Mouse (Mus musculus) G1E (cell line): ENCODE data around the gene Smo. TPM values are rescaled to one million over a fixed set of nuclear protein-coding genes. Genes with fewer than 3 reads are reported as not detected.

Experiments
- ATAC-seq: 2 replicates; pipeline ENCODE4 v1.8.0; 2016; ENCODE audit warnings: mild to moderate bottlenecking; ENCODE audit not compliant: insufficient number of reproducible peaks, poor library complexity, low FRiP score, severe bottlenecking; ENCODE audit errors: extremely low read depth
- DNase-seq: peaks from one replicate; pipeline ENCODE4 v3.0.0; 2012; ENCODE audit warnings: low spot score
- H3K27me3 ChIP-seq: 2 replicates; pipeline ENCODE4 v1.6.1; 2012; ENCODE audit warnings: mild to moderate bottlenecking, low read length, inconsistent platforms; ENCODE audit not compliant: insufficient read depth
- H3K36me3 ChIP-seq: replicated peaks from 2 replicates; pipeline ENCODE3; 2012; ENCODE audit warnings: mild to moderate bottlenecking, inconsistent platforms
- H3K4me1 ChIP-seq: 2 replicates; pipeline ENCODE4 v1.6.1; 2012; ENCODE audit warnings: low read depth, low read length, inconsistent platforms, mixed read lengths; ENCODE audit not compliant: insufficient read depth
- H3K4me3 ChIP-seq: 2 replicates; pipeline ENCODE4 v1.5.1; 2012; ENCODE audit warnings: low read depth, mild to moderate bottlenecking, inconsistent platforms, low read length, moderate library complexity, mixed read lengths
- H3K9me3 ChIP-seq: replicated peaks from 2 replicates; pipeline ENCODE4 v1.6.1; 2012; ENCODE audit warnings: inconsistent platforms
- CTCF ChIP-seq: IDR thresholded peaks from 2 replicates; pipeline ENCODE4 v1.5.1; 2012; ENCODE audit warnings: low read depth, low read length, inconsistent platforms, mixed read lengths
- GATA1 ChIP-seq: IDR thresholded peaks from 2 replicates; pipeline ENCODE4 v1.6.1; 2012; ENCODE audit warnings: borderline replicate concordance, low read length, inconsistent platforms, mixed read lengths
- GATA2 ChIP-seq: IDR thresholded peaks from 2 replicates; pipeline ENCODE4 v1.6.1; 2012; ENCODE audit warnings: low read depth, low read length, inconsistent platforms, borderline replicate concordance
- POLR2AphosphoS5 ChIP-seq: IDR thresholded peaks from 2 replicates; pipeline ENCODE4 v1.6.1; 2012; ENCODE audit warnings: low read depth, low read length, inconsistent platforms; ENCODE audit not compliant: insufficient replicate concordance
- TAL1 ChIP-seq: conservative IDR thresholded peaks from 2 replicates; pipeline ENCODE4 v1.6.1; 2012; ENCODE audit warnings: low read depth, low read length, inconsistent platforms, mixed read lengths
- polyA plus RNA-seq: library from polyadenylated mRNA; stranded (reverse); fragments of >175 nt; gene quantifications from 2 replicates; pipeline ENCODE4 v1.2.3, GENCODE M21; 2012
- total RNA-seq, 2 experiments: library from RNA; stranded (forward) in 1 of 2; stranded (reverse) in 1 of 2; fragments of 200-1000 nt in 1 of 2; fragments of >200 nt in 1 of 2; fragmentation: Nextera tagmentation in 1 of 2; gene quantifications; 2 replicates each; pipeline ENCODE4 v1.2.3; 2014 to 2017

Gene Smo
- total and polyA plus RNA-seq, 3 experiments: 42.0 to 72.7 (median 47.8) TPM

DNA sequence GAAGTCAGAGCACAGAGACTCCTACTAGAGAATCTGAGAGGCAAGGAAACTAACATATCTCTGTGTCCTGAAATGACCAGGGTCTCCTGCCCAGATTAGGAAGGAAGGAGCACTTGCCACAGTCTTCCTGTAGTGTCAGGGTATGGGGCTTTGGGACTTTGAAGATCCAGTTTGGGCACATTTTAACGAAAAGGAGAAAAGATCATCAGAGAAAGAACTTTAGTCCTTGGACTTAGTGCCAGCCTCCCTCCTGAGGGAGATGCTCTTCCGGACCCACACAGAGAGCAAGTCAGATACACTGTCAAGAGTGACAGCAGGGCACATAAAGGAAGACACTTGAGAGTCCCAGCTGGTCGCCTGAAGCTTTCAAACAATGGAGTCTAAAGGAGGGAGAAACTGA, 68.7 kb downstream of the Smo start:
- Histone ChIP-seq H3K36me3 (peaks cover 17% of the 10 kb centered on the region), H3K4me1 (peaks cover 16% of the 10 kb centered on the region), H3K9me3 (no peaks in the 10 kb centered on the region), H3K4me3 (no peak overlapping the region), H3K27me3 (no peaks in the 10 kb centered on the region)
- TF ChIP-seq CTCF: no peak
- no peak for TF ChIP-seq POLR2AphosphoS5
- no peak for TF ChIP-seq TAL1
- TF ChIP-seq GATA1: no peak
- TF ChIP-seq GATA2: no peak
- no peak for DNase-seq
- ATAC-seq: no peak

DNA sequence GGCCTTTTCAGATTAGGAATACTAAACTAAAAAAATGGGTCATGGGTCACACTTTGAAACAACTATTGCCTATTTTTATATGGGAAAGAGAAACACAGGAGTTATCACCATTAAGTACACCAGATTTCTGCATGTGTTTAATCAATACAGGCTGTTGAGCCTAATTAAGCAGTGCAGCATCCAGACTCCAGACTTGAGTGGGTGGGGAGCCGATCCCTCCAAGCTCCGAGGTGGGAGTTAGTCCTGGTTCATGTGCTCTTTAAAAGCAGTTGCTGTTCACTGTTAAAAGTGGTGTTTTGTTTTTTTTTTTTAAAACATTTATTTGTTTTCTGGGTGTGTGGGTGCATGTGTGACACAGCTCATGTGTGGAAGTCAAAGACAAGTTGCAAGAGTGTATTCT, 70.1 kb downstream of the Smo start:
- ATAC-seq (no peak), DNase-seq (no peak)
- Histone ChIP-seq H3K27me3 (no peaks in the 10 kb centered on the region), H3K4me3 (no peak overlapping the region), H3K9me3 (no peaks in the 10 kb centered on the region), H3K36me3 (peaks cover 10% of the 10 kb centered on the region), H3K4me1 (peaks cover 8% of the 10 kb centered on the region)
- TF ChIP-seq GATA2: no peak
- no peak for TF ChIP-seq POLR2AphosphoS5
- TF ChIP-seq CTCF: no peak

Other genes with a start within 250 kb of the Smo start
- 1.7 TPM in 1 of 2 replicates, not detected in the other for gene Kcp, start 227.6 kb upstream of the Smo start, total RNA-seq (2014; fragmentation: Nextera tagmentation)
- 0.06 and 0.22 TPM in 2 replicates for gene Kcp, start 227.6 kb upstream of the Smo start, total RNA-seq (2017)
- gene Kcp, start 227.6 kb upstream of the Smo start, polyA plus RNA-seq: 0.30 and 0.44 TPM in 2 replicates
- gene Irf5, start 208.9 kb upstream of the Smo start, total RNA-seq (2014; fragmentation: Nextera tagmentation): 3.3 and 3.8 TPM in 2 replicates
- 5.6 and 6.4 TPM in 2 replicates for gene Irf5, start 208.9 kb upstream of the Smo start, total RNA-seq (2017)
- 10.0 and 12.2 TPM in 2 replicates for gene Irf5, start 208.9 kb upstream of the Smo start, polyA plus RNA-seq
- gene Tnpo3, start 125.6 kb upstream of the Smo start, total RNA-seq (2014; fragmentation: Nextera tagmentation): 156 and 177 TPM in 2 replicates
- gene Tnpo3, start 125.6 kb upstream of the Smo start, total RNA-seq (2017): 84.3 and 93.2 TPM in 2 replicates
- 56.4 and 63.5 TPM in 2 replicates for gene Tnpo3, start 125.6 kb upstream of the Smo start, polyA plus RNA-seq
- 56.6 and 80.8 TPM in 2 replicates for gene Tspan33, start 41.3 kb upstream of the Smo start, total RNA-seq (2014; fragmentation: Nextera tagmentation)
- gene Tspan33, start 41.3 kb upstream of the Smo start, total RNA-seq (2017): 33.2 and 38.4 TPM in 2 replicates
- 33.9 and 35.9 TPM in 2 replicates for gene Tspan33, start 41.3 kb upstream of the Smo start, polyA plus RNA-seq
- 44.7 and 45.0 TPM in 2 replicates for gene Ahcyl2, start 32.5 kb downstream of the Smo start, total RNA-seq (2014; fragmentation: Nextera tagmentation)
- gene Ahcyl2, start 32.5 kb downstream of the Smo start, total RNA-seq (2017): 76.1 and 81.5 TPM in 2 replicates
- 21.7 and 38.8 TPM in 2 replicates for gene Ahcyl2, start 32.5 kb downstream of the Smo start, polyA plus RNA-seq
- gene Strip2, start 181.5 kb downstream of the Smo start, total RNA-seq (2014; fragmentation: Nextera tagmentation): 0.30 and 0.34 TPM in 2 replicates
- 0.76 and 0.93 TPM in 2 replicates for gene Strip2, start 181.5 kb downstream of the Smo start, total RNA-seq (2017)
- 0.02 and 0.03 TPM in 2 replicates for gene Strip2, start 181.5 kb downstream of the Smo start, polyA plus RNA-seq